Mouse (Mus musculus): ENCODE measurements around the gene Map4.
"Not testable (repeated sequence)": the region's sequence is repeated elsewhere in the genome, so short reads cannot be mapped to it uniquely, and the experiment has no call there.

Gene Map4

DNA sequence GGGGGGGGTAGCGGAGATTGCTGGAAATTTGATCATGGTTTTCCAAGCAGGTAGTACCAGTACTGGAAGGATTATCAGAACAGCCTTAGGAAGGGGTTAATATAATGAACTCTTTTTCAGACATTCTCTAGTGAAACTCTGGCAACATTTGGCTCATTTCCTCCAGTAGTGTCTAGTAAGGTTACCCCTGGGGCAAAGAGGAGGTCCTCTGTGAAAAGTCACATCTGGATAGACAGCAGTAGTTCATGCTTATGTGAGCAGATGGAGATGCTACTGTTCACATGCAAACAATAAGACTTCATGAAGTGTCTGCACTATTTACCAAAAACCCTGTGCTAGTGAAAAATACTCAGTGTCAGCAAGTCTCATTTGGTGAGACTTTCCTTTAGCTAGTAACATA is 125.9 kb downstream of the Map4 start:
- intact Hi-C loops (cut with DNase I) = no loop called here

GRCm38 (mm10) chr9:110060761-110061160 is 129.5 kb downstream of the Map4 start:
- intact Hi-C loops (cut with DNase I) = no loop called here

GRCm38 (mm10) chr9:110062405-110062804 is 131.1 kb downstream of the Map4 start:
- intact Hi-C loops (cut with DNase I) = no loop called here

DNA sequence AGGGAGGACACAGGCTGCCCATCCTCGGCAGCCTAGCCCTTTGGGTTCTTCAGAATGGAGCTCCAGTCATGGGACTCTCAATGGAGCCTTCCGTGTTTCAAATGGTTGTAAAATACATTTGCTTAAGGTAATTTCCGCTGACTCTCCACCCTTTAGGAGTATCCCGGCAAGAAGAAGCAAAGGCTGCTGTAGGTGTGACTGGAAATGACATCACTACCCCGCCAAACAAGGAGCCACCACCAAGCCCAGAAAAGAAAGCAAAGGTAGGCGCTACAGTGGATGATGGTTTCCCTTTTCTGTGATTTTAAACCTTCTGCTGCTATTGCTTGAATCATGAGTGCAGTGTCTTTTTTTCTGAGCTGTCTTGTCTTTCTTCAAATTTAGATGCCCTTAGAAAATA is 131.6 kb downstream of the Map4 start:
- intact Hi-C loops (cut with DNase I) = no loop called here

DNA sequence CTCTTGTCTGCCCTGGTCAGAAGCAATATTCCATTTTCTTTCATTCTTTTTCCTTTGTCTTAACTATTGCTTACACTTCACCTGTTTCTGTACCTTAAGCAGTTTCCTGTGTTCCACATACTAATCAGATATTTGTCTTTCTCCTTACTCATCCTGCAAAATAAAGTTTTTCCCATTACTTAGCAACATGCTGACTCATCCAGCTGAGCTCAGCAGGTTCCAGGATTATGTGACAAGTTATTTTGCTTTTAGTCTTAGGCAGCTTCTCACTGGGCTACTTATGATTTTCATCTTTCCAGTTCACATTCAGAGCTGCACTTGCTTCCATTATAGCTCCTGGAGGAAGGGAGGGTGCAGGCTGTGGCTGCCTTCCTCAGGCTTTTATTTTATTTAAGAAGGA is 133.4 kb downstream of the Map4 start:
- intact Hi-C loops (cut with DNase I) = no loop called here

GRCm38 (mm10) chr9:110068745-110069144 is 137.5 kb downstream of the Map4 start:
- intact Hi-C loops (cut with DNase I) = no loop called here

DNA sequence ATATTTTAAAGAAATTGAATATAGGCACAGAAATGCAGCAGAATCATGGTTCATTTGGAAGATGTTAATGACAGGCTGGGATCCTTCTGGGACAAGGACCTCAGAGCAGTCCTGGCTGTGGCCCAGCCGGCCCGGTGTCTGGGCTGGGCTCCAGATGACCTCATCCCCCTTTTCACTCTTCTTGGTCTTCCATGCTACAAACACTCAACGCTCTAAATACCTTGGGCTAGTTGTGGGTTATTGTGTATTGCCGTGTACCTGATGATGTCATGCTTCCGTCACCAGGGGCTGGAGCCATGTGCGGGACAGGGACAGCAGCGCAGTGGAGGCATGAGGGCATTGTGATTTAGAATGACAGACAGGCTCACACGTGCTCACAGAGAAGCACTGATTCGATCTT is 139.1 kb downstream of the Map4 start:
- intact Hi-C loops (cut with DNase I) = no loop called here

DNA sequence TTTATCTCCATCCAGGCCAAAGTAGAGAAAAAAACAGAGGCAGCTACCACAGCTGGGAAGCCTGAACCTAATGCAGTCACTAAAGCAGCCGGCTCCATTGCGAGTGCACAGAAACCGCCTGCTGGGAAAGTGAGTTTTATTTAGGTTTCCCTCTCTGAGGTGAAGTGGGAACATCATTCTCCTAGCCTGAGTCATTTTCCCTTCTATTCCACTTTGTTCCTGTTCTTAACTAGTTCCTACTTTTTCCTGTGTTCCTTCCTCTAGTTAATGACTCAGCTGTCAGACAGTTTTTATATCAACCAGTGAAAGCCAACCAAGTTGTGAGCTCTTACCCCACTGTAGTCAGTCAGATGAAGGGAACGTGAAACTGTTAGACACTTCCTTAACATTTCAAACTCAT is 139.8 kb downstream of the Map4 start:
- intact Hi-C loops (cut with DNase I) = no loop called here

DNA sequence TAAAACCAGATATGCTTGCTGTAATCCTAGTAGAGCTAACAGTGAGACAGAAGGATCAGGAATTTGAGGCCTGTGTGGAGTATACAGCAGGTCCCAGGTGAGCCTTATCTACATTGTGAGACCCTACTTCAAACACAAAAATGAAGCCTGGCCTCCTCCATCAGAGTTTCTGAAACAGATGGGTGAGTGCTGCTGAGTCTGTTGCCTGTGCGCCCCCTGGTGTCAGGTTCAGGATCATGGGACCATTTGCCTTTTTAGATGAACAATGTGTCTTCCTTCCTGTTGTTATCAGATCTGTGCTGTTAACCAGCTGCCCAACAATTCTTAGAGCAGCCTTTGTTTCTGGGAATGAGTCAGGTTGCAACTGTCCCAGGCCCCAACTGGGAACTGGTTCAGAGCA is 140.6 kb downstream of the Map4 start:
- intact Hi-C loops (cut with DNase I) = loop anchor here (2.0 kb wide), 2 partner anchors 87 to 179 kb away; no protein-coding TSS in a partner anchor

DNA sequence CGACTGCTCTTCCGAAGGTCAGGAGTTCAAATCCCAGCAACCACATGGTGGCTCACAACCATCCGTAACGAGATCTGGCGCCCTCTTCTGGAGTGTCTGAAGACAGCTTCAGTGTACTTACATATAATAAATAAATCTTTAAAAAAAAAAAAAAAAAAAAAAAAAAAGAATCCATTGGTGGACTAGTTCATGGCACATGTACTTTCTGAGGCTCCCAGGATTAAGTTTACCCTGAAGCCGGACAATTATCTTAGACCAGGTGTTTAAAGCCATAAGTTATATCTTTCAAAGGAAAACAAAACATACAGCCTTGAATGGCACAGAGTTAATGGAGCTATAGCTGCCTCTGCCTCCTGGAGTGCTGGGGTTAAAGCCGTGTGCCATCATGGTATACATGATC is 145.2 kb downstream of the Map4 start:
- intact Hi-C loops (cut with DNase I) = not testable (repeated sequence)

DNA sequence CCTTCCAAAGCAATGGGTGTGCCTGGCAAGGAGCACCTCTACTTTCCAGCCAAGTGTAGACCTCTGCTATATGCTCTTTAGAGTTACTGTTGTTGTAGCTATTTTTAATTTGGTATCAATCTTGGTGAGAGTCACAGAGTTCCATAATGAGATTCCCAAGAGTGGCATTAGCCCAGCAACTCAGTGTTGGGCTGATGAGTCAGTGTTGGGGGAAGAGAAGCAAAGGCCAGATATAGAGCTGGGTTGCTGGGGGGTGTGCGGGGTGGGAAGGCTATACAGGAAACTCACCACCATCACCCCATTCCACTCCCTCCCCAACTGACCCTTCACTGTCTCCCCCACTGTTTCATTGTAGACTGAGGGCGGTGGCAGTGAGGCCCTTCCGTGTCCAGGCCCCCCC is 149.8 kb downstream of the Map4 start:
- intact Hi-C loops (cut with DNase I) = no loop called here

DNA sequence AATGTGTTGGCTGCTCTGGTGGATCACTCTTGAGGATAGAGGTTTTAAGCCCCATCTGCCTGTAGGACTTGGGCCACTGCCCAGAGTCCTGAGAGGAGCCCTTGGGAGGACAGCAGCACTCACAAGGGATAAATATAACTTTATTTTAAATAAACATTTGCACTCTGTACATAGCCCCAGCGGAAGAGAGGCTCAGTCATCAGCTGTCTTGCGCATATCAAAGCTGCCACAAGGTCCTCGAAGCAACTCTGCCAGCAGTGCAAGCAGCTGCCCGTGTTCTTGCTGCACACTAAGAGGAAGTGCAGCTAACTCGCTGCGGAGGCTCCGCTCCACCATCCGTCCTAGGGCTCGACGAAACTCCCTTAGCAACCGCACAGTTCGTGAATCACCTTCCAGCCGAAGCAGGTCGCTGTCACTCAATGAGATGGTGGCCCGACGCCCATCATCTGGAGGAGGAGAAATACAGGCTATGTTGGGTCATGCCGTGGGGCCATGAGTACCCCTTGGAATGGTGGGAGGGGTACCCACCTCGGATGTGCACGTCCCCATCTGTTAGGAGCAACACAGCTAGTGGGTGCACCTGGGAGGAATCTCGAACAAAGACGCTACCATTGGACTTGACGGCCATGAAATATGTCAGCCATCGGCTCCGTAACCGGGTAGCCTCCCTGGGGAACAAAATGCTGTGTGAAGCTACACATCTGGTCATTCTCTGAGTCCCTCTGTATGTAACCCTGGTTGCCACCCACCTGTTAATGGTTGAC is 153.1 kb downstream of the Map4 start:
- intact Hi-C loops (cut with DNase I) = no loop called here

- intact Hi-C loops (cut with DNase I) = no loop called here
Observed at GRCm38 (mm10) chr9:110085693-110086092, 154.4 kb downstream of the Map4 start.

- intact Hi-C loops (cut with DNase I) = no loop called here
Observed at GRCm38 (mm10) chr9:110093303-110093702, 162.0 kb downstream of the Map4 start.

- intact Hi-C loops (cut with DNase I) = no loop called here
Observed at GRCm38 (mm10) chr9:110094761-110095160, 163.5 kb downstream of the Map4 start.

- intact Hi-C loops (cut with DNase I) = no loop called here
Observed at GRCm38 (mm10) chr9:110097791-110098190, 166.5 kb downstream of the Map4 start.

GRCm38 (mm10) chr9:110100627-110101600 is 169.7 kb downstream of the Map4 start:
- intact Hi-C loops (cut with DNase I) = loop anchor here (10.0 kb wide), 1 partner anchor 194 kb away; no protein-coding TSS in a partner anchor

DNA sequence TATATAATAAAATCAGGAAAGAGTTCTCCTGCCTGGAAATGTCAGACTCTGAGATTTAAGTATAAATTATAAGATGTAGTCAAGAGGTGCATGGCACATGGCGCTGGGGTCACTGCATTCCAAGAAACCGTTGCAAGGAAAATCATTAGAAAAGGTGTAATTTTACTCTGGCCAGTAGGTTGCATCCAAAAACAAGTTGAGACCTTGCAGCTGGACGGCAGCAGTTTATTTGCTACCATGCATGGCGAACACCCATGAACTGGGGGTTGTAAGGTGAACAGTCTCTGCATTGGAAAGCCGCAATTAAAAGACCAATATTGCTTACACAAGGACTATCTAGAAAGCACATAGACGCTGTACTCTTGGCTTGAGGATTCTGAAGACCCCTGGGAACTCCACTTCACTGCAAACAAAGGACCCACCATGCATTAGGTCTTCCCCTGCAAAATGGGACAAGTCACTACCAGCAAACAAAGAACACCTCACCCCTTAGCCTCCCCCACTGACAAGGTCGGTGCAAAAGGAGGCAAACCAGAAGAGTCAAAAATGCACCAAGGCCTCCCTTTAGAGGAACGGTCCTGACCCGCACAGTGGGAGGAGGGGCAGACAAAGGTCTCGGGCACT is 185.2 kb downstream of the Map4 start:
- intact Hi-C loops (cut with DNase I) = no loop called here

- intact Hi-C loops (cut with DNase I) = no loop called here
Observed at GRCm38 (mm10) chr9:110116977-110117778, 185.9 kb downstream of the Map4 start, which contains the start of gene Smarcc1. Gene Smarcc1, plus strand, starts transcription at chr9:110117708.

DNA sequence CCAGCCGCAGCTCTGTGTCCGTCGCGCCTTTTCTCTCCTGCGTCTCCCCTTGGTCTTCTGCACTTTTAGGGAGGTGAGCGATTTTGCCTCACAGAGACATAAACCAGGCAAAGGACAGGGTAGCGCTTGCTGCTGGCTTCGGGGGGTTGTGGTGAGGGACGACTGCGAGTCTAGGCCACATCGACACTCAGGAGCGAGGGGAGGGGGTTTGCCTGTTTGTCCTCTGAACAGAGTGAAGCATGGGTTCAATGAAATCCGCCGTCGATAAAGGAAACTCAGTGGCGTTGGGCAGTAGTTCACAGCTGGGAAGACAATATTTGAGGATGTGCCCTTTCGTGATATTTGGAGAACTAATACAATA is 186.5 kb downstream of the Map4 start, which contains the start of gene Dhx30:
Gene Dhx30, minus strand, starts transcription at position 52 of the 361 bp plus-strand sequence.
- intact Hi-C loops (cut with DNase I) = no loop called here

DNA sequence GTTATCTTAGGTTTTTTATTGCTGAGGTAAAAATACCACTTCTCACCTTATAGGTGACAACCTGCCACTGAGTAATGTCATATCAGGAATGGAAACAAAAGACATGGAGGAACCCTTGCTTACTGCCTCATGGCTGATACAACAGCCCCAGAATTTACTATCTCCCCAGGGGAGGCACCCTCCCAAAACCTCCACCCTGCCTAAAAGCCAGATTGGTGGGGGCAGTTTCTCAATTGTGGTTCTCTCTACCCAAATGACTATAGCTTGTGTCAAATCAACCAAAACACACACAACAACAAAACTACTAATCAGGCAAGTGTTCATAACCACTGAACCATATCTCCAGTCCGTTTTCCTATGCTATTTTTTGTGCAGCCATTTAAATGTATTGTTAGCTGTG is 187.0 kb downstream of the Map4 start:
- intact Hi-C loops (cut with DNase I) = no loop called here
